Mouse (Mus musculus): Measurements from ENCODE around the gene Rnf183.
"Not testable (repeated sequence)": the region's sequence is repeated elsewhere in the genome, so short reads cannot be mapped to it uniquely, and the experiment has no call there.

Rnf183 gene

DNA sequence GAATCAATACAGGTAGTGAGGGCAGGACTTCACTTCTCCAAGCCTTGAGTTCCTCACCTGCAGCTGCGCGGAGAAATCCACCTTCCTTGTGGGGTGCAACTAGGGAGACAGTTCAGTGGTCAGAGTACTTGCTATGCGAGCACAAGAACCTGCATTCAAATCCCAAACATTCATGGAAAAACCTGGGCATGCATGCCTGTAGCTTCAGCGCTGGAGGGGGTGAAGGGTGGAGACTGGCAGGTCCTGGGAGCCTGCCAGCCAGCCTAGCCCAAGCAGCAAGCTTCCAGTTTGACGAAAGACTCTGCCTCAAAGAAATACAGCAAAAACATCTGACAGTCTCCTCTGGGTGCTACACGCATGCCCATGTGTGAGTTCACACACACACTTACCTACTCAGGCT is at the start of gene Rnf183:
Rnf183 (minus strand) TSS at position 172 of the 400 bp plus-strand sequence.
- DNase-seq (ENCODE audit: low spot score in 2 of 2): no peak

DNA sequence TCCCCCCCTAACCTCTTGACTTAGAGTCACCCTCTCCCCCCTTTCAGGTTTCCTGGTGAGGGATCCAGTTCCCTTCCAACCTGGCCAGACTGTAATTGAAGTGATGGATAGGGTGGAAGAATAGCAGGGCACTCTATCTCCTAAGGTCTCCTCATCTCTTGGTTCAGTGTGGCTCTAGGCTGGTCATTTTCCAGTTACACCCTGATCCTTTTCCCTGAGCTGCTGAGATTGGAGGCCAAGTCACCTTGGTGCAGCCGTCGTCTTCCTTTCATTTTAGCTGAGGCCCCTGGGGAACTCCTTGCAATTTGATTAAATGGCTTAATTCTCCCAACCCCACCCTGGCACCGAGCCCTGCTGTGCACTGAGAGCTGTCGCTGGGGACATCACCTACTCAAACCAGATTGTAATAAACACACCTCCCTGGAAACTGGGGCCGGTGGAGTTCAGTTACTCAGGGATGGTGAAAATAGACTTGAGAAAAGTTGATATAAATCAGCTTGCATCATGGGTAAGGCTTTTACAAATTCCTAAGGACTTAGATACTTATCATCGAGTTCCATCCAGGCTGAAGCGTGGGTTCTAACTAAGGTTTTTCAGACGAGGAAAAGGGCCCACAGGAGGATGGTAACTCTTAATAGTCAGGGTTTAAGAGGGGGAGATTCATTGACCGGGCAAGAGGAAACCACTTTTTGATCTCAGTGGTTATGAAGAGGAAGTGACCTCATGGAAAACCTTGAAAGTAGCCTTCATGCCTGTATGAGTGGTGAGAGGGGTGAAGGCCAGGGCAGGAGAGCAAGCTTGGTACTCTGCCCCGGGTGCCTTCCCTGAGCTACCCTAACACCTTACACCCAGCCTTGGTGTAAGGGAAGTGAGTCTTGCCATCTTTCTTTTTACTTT is 45.9 kb upstream of the Rnf183 start:
- no peak for DNase-seq (ENCODE audit: low spot score in 2 of 2)

DNA sequence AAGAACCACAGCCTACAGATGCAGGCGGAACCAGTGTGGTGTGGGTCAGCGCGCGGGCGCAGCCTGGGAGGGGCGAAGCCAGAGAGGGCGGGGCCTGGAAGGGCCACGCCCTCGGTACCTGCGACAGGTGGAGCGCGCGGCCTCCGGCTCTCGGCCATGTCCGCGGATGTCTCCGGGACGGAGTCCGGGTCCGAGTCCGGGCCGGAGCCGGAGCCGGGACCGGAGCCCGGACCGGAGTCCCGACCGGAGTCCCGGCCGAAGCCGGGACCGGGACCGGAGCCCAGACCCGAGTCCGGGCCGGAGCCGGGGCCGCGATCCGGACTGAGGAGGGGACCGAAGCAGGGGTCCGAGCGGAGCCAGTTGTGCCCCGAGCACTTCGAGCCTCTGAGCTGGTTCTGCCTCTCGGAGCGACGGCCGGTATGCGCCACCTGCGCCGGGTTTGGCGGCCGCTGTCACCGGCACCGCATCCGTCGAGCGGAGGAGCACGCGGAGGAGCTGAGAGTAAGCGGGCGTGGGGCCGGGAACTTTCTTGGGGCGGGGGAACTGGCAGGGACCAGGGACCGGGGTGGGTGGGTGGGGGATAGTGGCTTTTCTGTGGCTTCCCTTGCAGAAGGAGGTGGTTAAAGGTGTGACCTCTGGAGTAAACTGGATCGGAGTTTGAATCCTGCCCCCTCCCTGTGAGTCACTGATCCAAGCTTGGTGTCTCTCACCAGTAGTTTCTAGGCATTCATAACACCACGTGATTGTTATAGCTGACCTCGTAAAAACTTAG is 45.1 kb upstream of the Rnf183 start, which contains the start of gene Bspry:
Bspry (plus strand) TSS at position 117 of the 772 bp plus-strand sequence.
- peak; percentile 61 to 66 for DNase-seq (ENCODE audit: low spot score in 2 of 2)

DNA sequence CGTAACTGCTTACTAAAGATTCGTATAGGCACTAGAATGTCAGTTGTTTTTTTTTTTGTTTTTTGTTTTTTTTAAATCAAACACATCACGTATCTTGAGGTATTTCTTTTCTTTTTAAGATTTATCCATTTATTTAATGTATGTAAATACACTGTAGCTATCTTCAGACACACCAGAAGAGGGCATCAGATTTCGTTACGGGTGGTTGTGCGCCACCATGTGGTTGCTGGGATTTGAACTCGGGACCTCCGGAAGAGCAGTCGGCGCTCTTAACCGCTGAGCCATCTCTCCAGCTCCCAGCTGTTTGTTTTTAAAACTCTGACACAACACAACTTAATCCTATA is 44.5 kb upstream of the Rnf183 start:
- DNase-seq (ENCODE audit: low spot score in 2 of 2): not testable (repeated sequence)

DNA sequence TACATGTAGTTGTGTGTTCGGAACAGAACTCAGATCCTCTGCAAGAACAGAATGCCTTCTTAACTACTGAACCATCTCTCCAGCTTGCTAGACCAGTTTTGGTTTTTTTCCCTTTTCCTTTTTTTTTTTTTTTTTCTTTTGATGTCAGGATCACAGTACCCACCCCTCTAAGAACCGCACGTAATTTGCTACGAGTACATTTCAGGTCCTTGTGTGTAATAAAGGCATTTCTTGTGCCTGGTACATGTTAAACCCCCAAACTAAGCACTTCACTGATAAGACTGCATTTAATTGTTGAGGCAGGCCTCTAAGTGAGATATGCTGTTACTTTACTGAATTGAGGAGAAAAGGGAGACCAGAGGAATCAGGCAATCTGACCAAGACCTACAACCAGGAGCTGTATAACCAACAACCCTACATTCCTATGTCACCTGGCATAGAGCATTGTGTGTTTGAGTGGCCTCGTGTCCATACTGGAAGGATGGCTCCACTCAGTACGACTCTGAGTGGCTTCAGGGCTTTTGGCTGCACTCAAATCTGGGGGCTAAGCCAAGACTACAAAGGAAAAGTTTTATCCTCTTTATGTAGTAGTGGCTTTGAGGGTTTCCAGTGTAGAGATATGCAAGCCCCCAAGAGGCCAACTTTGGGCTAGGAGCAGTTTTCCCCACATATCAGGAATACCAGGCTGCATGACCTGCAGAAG is 42.6 kb upstream of the Rnf183 start:
- no peak for DNase-seq (ENCODE audit: low spot score in 2 of 2)

DNA sequence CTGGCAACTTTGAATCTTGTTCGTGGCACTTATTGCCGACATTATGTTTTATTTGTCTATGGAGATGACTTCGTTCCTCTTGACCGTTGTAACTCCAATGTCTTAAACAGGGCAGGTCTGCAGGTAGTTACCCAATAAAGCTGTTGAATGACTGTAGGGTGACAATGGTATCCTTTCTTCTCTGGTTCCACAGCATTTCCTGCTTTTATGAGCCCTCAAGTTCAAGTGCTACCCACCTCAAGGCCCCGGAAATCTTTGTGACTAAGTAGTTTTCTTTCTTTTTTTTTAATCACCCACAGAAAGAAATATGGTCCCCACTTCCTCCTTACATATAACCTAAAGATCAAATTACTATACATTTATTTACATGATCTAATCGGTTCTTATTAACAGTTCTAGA is 40.7 kb upstream of the Rnf183 start:
- DNase-seq (ENCODE audit: low spot score in 2 of 2): no peak

DNA sequence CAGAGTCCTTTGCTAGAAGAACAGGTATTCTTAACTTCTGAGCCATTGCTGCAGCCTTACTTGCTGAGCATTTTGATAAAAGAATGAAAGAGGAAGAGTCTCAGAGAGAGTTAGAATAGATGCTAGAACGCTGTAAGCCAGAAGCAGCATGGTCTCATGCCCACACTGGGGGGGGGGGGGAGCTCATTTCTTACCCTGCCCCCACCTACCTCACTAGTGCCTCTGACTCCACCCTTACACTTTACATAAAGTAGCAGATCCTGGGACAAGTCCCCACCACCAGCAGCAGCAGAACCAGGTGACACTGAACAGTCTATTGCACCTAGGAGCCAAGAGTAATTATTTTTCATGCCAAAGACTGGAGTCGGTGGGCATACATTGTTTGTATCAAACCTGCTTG is 40.1 kb upstream of the Rnf183 start:
- no peak for DNase-seq (ENCODE audit: low spot score in 2 of 2)

DNA sequence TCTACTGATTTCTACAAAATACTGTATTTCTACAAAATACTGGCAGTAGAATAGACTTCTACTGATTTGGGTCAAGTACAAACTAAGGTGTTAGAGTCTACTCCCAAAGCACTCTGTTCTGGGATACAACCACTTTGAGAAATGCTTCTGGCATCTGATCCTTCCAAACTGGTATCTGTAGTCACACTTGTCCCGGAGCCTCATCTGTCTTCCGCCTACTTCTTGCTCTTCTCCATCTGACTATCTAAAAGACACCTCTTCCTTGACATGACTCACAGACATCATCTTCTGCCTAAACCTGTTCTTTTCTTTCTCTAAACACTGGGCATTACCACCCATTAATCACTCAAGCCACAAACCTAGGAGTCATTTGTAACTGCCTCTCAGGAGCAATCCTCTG is 37.0 kb upstream of the Rnf183 start:
- no peak for DNase-seq (ENCODE audit: low spot score in 2 of 2)

DNA sequence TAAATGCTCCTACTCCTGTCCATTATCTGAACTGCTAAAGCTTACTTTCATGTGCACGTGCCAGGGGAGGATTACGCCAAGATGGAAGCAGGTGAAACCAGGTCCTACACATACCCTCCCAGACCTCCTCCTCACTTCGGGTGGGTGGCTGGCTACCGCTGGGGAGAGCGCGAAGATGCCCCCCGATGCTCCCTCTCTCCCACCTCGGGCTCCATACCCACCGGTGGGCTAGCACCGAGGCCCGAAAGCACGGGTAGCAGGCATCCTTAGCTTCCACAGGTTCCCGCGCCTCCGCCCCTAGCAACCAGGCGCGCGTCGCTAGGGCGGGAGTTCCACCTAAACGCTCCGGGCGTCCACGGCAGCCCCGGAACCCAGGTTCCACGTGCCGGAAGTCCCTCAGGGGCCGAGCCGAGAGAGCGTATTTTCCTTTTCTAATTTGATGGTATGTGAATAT is 35.6 kb upstream of the Rnf183 start, which contains the start of gene Wdr31:
Wdr31 (minus strand) TSS at position 299 of the 454 bp plus-strand sequence.
- DNase-seq (ENCODE audit: low spot score in 2 of 2): peak; percentile 62 to 73

DNA sequence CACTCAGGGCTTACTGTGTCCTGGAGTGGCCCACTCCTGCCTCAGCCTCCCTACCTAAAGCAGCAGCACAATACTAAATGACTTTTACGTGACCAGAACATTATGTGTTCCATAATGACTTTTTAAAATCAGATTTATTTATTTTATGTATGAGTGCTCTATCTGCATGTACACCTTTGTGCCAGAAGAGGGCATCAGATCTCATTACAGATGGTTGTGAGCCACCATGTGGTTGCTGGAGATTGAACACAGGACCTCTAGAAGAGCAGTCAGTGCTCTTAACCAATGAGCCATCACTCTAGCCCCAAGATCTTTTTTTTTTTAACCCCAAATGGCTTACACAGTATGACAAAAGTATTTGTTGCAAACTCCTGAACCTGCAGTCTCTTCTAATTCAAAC is 33.1 kb upstream of the Rnf183 start:
- DNase-seq (ENCODE audit: low spot score in 2 of 2): no peak

DNA sequence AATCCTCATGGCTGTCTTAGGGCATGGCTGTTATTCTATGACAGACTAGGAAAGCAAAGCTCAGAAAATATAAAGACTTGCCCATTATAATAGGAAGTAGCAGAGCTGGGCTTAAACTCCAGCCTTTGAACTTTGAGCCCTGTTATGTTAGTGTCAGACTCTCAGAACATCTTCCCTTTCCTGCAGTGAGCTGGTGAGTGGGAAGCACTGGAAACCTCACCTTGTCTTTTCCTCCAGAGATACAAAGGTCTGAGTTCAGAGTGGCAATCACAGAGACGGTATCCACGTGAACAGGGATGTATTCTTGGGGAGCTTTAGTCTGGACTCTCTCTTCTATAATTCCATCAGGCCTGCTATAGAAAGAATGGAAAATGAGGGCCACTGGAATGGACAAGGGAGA is 28.1 kb upstream of the Rnf183 start:
- no peak for DNase-seq (ENCODE audit: low spot score in 2 of 2)

DNA sequence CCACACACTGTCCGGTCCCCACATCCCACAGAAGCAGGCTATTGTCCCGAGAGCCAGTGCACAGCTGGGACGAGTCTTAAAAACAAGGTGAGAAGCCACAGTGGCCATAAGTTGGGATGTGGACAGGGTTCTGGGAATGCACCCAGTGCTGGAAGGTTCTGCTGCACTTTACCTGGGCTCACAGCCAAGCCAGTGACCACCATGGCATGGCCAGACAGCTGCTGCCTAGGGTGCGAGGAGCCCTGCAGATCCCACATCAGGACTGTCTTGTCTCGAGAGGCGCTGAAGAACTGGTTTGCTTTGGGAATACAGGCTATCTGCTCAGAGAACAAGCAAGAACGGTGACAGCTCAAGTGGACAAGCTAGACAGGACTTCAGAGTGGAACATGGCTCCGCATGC is 25.3 kb upstream of the Rnf183 start:
- no peak for DNase-seq (ENCODE audit: low spot score in 2 of 2)

DNA sequence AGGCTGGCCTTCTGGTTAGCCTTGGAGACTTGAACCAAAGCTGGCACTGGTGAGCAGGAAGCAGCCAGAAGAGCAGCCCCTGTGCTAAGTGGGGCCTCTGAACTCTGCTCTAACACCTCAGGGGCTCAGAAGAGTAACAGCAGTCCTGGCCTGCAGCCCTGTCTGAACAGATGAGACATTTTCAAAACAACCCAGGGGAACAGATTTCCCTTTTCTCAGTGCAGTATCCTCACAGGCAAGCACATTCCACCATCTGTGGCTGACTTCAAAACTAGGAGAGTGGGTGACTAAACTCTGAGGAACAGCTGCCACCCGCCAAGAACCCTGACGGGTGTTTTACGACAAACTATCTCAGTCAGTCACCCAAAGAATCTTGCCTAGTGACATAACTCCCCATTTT is 24.0 kb upstream of the Rnf183 start:
- no peak for DNase-seq (ENCODE audit: low spot score in 2 of 2)

DNA sequence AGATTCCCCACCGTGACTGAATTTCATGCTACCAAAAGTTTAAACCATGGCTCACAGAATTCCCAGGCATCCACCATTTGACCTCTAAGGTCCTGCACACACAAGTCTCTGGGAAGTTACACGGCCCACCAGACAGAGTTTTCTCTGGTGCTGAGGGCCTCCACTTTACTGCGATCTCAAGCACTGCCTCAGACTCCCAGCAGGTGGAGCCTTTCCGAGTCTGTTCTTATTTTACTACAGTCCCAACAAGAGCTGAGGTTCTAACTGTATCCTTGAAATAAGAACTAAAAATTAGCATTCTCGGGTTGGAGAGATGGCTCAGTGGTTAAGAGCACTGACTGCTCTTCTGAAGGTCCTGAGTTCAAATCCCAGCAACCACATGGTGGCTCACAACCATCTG is 19.9 kb upstream of the Rnf183 start:
- DNase-seq (ENCODE audit: low spot score in 2 of 2): peak in 1 of 2 experiments; percentile 34

DNA sequence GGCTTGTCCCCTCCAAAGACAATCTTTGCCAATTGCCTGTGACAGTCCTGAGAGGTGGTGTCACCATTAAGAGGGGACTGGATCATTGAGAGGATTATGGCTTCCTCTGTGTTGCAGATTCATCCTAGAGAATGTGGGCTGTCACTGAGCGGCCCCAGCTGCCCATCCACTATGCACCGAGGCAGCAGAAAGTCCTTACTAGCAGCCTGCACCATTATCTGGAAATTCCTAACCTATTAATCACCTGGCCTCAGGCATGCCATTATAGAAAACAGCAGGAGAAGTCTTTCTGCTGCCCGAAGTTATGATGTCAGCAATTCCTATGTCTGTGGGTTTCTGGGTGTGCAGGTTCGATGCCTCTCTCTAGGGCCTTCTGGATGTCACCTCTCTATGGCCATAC is 5.9 kb upstream of the Rnf183 start:
- DNase-seq (ENCODE audit: low spot score in 2 of 2): no peak

DNA sequence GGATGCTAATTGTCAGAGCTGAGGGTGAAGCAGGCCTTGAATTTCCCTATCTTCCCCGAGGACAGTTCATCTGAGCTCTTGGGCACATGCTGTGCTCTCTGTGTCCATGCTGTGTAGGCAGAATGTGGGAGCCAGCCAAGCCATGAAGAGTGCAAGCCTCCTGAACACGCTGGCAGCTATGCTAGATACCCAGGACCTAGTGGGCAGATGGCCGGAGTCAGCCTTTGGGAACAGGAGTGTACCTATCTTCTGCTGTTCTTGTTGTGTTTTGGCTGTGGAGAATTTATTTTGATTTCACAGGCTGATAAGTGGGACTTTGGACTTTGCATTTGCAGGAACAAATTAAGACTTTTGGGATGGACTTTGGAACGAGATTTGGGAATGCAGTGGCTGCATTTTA is 5.5 kb upstream of the Rnf183 start:
- no peak for DNase-seq (ENCODE audit: low spot score in 2 of 2)

DNA sequence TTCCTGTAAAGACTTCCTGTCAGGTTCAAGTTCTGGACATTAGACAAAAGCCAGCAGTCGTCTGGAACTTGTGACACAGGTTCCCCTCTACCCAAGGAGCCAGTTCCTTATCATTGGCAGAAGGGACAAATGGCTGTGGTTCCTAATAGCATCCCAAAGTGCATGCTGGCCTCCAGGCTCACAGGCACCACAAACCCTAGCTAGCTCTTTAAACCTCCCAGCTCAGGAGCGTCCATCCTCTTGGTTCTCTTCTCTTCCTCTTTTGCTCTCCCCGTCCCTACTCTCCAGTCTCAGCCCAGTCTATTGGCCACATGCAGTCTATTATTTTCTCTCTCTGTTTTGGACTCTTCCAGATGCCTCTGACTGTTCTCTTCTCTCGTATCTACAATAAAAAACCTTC is 4.7 kb upstream of the Rnf183 start:
- DNase-seq (ENCODE audit: low spot score in 2 of 2): no peak

DNA sequence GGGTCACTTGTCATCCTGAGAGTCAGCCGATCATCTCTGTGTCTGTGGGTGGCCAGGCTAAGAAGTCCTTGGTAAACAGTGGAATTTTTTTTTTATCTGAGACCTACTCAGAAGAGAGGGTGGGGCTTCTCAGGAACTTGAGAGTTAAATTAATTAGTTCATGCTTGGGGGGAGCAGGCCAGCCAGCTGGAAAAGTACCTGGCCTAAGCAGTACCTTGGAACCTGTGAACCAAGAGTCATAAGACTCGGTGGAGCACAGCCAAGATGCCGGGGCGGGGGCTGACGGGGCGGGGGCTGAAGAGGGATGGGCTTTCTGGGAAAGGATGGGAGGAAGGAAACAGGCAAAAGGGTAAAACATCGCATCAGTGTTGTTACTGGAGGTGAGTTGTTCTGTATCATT is 2.8 kb upstream of the Rnf183 start:
- no peak for DNase-seq (ENCODE audit: low spot score in 2 of 2)

DNA sequence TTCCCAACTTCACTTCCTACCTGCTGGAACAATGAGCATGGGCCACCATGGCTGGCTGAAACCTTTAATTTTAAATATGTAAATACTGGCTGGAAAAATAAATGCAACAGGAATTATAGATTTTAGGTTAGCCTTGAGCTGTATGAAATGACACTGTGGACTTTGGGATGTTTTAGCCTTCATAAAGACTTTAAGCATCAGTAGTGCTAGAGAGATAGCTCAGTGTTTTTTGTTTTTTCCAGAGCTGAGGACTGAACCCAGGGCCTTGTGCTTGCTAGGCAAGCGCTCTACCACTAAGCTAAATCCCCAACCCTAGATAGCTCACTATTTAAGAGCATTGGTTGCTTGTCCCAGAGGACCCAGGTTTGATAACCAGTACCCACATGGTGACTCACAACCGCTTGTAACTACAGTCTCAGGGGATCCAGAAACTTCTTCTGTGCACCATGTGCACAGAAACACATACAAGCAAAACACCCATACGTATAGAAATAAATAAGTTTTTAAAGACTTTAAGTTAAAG is 2.3 kb upstream of the Rnf183 start:
- DNase-seq (ENCODE audit: low spot score in 2 of 2): no peak

DNA sequence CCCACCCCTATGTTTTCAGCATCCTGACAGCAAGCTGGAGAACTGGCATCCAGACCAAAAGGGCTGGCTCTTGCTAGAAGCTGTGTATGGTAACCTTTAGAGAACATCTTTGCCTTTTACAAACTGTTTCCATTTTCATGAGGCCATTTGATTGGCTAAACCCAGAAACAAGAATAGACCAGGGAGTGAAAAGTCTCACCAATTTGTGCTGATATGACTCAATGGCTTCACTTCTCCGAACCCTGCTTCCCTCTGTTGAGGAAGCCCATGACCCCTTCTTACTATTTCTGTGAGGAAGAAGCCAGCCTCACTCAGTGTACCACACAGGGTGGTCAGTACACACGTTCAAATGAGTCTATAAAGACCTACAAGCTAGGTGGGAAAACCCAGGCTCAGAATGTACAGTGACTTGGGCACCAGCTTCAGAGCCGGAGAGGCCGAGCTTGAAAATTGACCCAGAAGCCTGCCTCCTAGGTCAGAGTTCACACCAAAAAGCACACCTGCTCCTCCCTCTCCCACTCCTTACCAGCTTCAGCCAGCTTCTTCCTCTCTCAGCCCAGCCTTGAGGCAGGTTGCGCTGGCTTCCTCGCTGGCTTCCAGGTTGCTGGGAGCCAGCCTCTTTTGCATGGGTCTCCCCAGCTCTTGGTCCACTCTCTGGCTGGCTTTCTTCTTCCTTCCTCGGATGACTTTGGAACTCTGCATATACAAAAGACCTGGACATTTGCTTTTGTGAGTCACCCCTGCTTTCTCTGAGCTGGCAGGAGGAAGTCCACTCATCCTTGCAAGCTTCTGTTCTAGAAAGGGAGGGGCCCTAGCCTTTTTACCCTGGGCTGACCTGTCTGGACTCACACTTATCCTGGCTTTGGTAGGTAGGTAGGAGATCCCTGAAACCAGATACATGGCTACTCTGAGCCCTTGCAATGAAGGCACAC is 847 bp downstream of the Rnf183 start:
- DNase-seq (ENCODE audit: low spot score in 2 of 2): no peak

DNA sequence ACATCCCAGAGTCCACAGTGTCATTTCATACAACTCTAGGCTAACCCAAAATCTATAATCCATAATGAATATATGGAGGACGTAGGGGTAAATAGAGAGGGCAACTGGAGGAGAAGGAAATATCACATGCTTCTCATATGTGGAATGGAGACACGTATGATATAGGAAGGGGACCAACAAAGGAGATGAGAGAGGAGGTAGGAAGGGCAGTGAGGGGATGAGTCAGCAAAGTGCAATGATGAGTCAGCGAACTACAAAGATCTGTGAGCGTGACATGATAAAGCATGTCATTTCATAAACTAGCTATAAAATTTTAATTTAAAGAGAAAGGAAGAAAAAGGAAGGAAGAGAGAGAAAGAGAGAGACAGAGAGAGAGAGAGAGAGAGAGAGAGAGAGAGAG is 3.5 kb downstream of the Rnf183 start:
- DNase-seq (ENCODE audit: low spot score in 2 of 2): no peak
